Mouse (Mus musculus) liver, embryonic 12.5 days (tissue): Measurements from ENCODE around the gene Fam227a. TPM values are rescaled to one million over a fixed set of nuclear protein-coding genes. Genes with fewer than 3 reads are reported as not detected.

Experiments
- microRNA-seq: library from miRNA; unstranded; fragments of <30 nt; microRNA quantifications from one replicate; pipeline ENCODE4, GENCODE M21; 2017
- polyA plus RNA-seq: library from polyadenylated mRNA; unstranded; fragments of >200 nt; fragmentation: Nextera tagmentation; extraction: Ambion mirVana; gene quantifications from 2 replicates; pipeline ENCODE4 v1.2.1, GENCODE M21; 2016

Fam227a gene
- polyA plus RNA-seq, 1 experiment from 2014 or later, result 0.37 TPM

Small RNA genes lying within 50 kb of the gene (microRNA-seq; reads per million reads assigned to microRNA genes)
- gene Gm27903, result not detected

Other genes with a start within 250 kb of the Fam227a start
- 24.1 and 24.7 TPM in 2 replicates for gene Csnk1e, start 203.4 kb downstream of the Fam227a start, polyA plus RNA-seq
- gene Kcnj4, start 153.7 kb downstream of the Fam227a start, polyA plus RNA-seq, result not detected in 2 replicates
- 8.4 and 10.7 TPM in 2 replicates for gene Kdelr3, start 142.5 kb downstream of the Fam227a start, polyA plus RNA-seq
- 18.6 and 19.9 TPM in 2 replicates for gene Ddx17, start 112.2 kb downstream of the Fam227a start, polyA plus RNA-seq
- 0.52 and 0.69 TPM in 2 replicates for gene Dmc1, start 53.8 kb downstream of the Fam227a start, polyA plus RNA-seq
- 20.3 and 21.8 TPM in 2 replicates for gene Cby1, start 243 bp upstream of the Fam227a start, polyA plus RNA-seq
- 209 and 217 TPM in 2 replicates for gene Tomm22, start 11.9 kb upstream of the Fam227a start, polyA plus RNA-seq
- gene Josd1, start 29.0 kb upstream of the Fam227a start, polyA plus RNA-seq, result 37.7 and 38.3 TPM in 2 replicates
- gene Gtpbp1, start 31.9 kb upstream of the Fam227a start, polyA plus RNA-seq, result 48.3 and 50.0 TPM in 2 replicates
- 1.6 and 2.9 TPM in 2 replicates for gene Sun2, start 83.6 kb upstream of the Fam227a start, polyA plus RNA-seq
- 13.5 and 14.0 TPM in 2 replicates for gene Dnal4, start 118.9 kb upstream of the Fam227a start, polyA plus RNA-seq
- gene Nptxr, start 145.8 kb upstream of the Fam227a start, polyA plus RNA-seq, result 0.24 and 0.31 TPM in 2 replicates
- gene Npcd, start 175.3 kb upstream of the Fam227a start, polyA plus RNA-seq, result not detected in 2 replicates
- gene Cbx6, start 175.7 kb upstream of the Fam227a start, polyA plus RNA-seq, result 11.2 and 11.7 TPM in 2 replicates
- gene Apobec3, start 232.7 kb upstream of the Fam227a start, polyA plus RNA-seq, result 54.7 and 57.4 TPM in 2 replicates